Mouse (Mus musculus) retina, postnatal 1 day (tissue): ENCODE data around the gene Rpusd3.

Experiments used
- DNase-seq: peaks from one replicate; pipeline ENCODE4 v3.0.0-alpha.2; 2012

The Rpusd3 gene

DNA sequence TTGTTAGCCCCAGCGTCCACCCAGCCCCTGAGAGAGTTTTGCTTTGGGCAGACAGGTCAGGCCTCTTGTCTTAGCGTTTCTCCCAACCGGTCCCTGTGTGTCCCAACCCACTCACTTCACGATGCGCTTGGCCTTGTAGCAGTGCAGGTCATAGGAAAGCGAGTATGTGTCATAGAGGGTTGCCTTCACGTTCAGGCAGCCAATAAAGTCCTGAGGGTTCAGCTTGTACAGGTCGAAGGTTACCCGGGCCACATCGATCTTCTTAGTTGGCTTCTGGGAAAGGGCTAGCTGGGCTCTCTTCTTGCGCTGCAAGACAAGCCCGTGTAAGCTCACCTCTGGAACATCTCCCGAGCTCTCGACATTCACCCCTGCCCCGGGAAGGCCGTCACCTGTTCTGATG lies 8.9 kb upstream of the Rpusd3 start:
- DNase-seq: no peak

DNA sequence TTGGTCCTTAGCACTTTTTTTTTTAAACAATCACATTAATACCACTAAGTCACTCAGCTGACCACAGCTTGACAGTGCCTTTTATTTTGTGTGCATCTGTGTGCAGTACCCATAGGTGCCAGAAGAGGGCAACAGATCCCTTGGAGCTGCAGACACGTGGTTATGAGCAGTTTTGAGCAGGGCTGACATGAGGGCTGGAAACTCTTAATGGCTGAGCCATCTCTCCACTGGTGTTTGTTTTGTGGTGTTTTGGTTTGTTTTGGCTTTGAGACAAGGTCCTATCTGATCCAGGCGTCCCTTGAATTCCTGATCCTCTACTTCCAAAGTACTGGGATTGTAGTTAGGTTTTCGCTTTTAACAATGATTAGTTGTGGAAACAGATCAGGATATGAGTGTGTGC lies 8.3 kb upstream of the Rpusd3 start:
- peak; percentile 74 for DNase-seq

DNA sequence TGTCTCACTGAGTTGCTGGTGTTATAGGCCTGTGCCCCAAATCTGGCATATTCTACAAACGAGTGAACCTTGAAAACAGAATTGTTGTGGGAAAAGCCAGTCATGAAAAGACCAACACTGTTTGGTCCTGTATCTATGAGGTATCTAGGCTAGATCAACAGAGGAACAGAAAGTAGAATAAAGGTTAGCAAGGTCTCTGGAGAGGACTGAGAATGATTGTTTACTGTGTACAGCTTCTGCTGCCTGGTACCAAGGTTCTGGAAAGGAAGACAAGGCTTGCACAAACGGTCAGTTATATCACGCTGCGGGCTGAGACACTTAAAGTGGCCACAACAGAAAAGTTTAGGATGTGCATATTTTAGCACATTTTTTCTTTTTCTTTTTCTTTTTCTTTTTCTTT lies 7.6 kb upstream of the Rpusd3 start:
- DNase-seq: no peak

DNA sequence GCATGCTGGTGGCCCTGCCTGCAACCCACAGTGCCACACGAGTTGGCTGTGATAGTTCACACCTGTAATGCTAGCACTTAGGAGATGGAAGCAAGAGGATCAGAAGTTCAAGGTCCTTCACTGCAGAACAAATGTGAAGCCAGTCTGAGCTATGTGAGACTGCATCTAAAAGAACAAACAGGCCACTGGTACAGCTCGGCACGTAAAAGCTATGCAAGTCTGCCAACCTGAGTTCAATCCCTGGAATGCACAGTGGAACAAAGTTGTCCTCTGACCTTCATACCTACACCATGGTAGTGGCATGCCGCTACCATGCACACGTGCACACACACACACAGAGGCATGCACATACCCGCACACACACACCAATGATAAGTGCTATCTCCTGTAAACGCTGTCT lies 5.0 kb upstream of the Rpusd3 start:
- DNase-seq: no peak

DNA sequence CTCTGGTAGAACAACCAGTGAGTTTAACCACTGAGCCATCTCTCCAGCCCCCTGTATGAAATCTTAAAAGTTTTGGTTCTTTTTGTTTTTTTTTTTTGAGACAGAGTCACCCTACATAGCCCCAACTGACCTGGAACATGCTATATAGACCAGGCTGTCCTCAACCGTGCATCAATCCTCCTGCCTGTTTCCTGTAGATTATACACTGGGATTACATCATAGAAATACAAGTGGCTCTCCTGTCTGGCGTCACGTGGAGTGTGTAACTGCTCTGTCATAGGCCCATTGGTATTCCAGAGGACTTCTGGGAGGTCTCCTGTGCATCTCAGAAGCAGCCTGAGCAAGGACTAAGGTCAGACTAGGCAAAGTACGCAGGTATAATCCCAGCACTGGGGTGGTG lies 3.9 kb upstream of the Rpusd3 start:
- no peak for DNase-seq

DNA sequence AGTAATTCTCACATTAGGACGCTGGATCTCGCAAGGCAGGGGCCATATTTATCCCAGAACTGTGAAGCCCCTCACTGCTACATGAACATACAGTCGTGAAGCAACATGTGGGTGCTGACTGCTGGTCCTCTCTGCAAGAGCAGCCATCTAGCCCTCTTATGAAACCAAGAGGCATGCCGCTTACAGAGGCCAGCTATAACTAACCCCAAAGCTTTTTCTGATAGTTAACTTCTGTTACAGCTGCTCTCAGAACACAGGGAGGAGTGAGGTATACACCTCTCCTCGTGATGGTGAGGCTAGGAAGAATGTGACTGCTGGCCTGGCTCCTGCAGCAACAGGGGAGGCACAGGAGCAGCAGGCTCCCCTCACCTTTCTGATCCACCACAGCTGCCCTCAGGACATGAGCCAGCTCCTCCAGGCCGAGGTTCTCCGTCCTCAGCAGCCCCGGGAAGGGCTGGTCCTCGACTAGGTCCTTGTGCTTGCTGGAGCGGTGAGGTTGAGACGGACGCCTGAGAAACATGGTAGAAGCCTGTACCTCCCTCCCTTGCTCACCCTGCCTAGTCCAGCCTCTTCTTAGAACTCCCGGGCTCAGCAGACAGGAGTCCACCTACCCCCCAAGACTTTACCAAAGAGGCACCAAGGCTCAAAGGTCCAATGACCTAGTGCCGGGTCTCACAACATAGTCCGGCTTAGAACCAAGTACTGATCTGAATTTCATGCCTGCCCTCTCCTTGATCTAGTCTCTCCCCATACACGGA lies 520 bp downstream of the Rpusd3 start:
- no peak for DNase-seq

DNA sequence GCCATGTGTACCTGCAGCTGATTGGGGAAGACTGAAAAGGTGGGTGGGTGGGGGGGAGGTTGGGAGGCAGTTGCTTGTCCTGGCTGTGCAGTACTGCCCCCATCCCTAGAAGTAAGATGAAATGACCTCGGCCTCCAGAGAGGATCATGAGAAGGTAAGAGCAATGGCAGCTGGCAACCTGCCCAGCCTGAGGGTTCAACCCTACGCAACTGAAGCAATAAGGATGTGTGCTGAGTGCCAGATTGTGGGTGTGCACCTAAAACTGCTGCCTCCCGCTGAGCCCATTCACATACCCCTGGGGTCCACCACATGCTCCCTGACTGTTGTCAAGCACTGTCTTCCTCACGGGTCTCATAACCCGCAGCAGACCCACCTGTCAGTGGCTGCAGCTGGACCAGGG lies 2.7 kb downstream of the Rpusd3 start:
- DNase-seq: no peak

DNA sequence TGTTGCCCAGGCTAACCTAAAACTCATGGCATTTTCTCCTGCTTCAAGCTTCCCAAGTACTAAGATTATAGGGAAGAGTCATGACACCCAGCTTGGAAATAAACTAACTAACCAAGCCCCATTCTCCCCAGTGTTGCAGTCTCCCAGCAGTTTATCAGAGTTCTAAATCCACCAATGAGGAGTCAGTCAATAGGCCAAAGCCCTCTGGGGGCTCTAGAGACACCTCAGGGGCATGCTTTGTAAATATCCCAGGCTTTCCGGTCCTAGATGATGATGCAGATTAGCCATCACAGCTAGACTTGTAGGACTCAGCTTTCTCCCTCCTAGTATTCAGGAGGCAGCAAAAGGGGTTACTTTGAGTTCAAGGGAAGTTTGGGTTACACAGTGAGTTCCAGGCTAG lies 9.1 kb downstream of the Rpusd3 start:
- DNase-seq: no peak

DNA sequence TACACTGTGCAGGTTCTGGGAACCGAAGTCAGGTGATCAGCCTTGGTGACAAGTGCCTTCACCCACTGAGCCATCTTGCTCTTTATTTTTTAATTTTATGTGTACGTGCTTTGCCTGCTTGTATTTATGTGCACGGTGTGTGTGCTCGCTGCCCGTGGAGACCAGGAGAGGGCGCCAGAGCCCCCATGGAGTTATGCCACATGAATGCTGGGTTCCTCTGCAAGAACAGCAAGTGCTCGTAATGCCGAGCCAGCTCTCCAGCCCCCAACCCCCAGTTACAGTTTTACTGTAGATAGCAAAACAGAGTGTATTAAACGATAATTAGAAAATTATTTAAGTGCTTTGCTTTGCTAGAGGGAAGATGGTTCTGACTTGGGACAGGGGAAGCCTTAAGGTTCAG lies 12.5 kb downstream of the Rpusd3 start:
- DNase-seq: peak; percentile 22

DNA sequence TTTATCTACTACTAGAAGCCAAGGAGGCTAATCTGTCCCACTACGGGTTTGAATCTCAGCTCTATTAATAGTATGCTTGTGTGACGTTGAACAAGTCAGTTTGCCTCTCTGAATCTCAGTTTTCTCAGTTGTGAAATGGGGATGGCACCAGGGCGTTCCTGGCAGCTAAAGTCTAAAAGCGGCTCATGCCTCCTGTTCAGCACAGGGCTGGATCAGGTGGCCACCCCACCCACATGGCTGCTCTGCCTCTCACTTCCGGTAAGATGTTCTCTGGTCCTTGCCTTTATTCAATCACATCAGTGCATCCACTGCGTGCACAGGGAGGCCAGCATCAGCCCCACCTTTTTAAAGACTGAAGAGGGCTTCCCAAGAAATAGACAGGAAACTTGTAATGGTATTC lies 13.7 kb downstream of the Rpusd3 start:
- no peak for DNase-seq

DNA sequence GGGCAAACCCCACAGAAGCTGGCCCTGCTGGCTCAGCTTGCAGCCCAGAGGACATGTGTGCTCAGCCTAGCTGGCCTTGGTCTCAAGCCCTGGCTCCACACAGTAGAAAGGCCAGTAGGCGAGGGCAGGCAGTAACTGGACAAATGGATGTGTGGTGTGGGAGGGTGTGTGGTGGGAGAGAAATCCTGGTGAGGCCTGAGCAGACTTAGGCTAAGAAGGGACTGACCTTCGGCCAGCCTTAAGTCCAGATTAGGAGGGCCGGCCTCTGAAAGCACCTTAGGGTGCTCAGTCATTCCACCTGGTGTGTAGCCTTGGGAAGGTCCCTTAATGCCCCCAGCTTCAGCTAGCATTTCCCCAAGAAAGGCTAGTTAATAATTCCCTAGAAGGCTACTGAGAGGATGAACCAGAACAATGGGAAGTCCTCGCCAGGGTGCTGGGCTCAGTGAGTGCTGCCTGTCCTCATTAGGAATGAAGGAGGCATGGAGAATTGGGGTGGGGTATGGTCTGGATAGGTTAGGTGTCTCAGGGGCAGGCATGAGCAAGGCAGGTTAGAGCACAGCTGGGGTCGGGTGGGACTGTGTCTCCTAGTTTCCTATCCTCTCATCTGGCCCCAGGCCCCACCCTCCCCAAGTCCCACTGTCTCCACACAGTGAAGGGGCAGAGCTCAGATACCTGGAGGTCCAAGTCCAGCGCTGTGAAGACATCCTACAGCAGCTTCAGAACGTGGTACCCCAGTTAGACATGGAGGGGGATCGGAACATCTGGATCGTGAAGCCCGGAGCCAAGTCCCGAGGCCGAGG lies 14.3 kb downstream of the Rpusd3 start:
- peak; percentile 27 for DNase-seq

DNA sequence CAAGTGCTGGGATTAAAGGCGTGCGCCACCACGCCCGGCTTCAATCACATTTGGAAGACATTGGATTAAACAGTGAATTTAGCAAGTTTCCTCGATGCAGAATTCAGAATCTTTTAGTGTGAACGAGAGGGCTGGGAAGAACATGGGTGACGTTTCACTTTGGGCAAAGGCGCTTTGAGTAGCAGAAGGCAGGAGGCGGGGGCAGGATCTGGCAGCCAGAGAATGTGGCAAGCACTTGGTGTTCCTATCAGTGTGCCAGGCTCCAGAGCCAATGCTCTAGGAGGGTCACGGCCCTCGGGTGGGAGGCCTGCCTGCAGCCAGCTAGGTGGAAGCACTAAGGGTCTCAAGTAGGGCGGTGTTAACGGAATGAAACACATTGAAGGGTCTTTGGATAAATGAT lies 17.0 kb downstream of the Rpusd3 start:
- DNase-seq: no peak

DNA sequence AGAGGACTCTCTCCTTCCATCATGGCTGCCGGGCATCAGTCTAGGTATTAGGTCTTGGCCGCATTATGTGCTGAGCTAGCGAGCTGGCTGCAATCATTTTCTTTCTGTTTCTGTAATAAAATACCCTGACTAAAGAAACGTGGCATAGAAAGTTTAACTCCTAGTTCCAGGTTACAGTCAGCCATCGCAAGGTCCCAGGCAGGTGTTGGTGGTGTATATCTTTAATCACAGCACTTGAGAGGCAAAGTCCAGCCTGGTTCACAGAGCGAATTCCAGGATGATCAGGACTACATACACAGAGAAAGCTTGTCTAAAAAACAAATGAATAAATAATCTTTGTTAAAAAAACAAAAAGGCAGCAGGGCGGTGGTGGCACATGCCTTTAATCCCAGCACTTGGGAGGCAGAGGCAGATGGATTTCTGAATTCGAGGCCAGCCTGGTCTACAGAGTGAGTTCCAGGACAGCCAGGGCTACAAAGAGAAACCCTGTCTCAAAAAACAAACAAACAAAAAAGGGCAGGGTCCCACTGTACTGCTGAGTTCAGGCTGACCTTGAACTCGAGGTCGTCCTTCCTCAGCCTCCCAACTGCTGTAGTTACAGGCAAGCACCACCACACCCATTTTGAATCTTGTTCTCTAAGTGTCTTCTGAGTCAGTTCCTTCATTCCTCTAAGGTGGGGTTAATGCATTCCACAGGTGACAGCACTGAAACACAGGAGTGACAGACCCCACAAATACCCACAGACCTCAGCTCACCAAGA lies 22.7 kb downstream of the Rpusd3 start:
- no peak for DNase-seq

DNA sequence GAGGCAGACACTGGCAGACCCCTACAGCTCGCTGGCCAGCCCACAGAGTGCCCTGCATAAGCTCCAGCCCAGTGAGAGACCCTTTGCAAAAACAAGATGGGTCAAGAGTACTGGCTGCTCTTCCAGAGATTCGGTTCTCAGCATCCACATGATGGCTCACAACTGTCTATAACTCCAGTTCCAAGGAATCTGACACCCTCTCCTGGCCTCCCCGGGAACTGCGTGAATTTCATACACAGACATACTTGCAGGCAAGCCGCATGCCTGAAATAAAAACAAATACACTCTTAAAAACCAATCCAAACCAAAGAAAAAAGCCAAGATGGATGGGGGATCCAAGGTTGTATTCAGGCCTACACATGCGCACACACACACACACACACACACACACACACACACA lies 23.6 kb downstream of the Rpusd3 start:
- DNase-seq: no peak

DNA sequence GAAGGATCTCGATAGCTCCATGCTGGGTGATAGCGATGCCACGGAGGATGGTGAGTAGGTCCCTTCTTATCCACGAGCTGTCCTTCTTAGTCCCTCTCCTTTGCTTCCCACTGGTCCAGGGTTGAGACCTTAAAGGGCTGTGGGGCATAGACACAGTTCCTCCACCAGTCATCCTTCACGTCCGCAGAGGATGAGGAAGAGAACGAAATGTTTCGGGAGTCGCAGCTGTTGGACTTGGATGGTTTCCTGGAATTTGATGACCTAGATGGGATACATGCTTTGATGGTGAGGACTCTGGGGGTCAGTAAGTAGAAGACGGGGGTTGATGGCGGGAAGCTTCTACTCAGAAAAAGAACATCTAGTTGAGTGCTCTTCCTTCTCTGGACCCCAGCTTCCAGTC lies 24.3 kb downstream of the Rpusd3 start:
- no peak for DNase-seq

DNA sequence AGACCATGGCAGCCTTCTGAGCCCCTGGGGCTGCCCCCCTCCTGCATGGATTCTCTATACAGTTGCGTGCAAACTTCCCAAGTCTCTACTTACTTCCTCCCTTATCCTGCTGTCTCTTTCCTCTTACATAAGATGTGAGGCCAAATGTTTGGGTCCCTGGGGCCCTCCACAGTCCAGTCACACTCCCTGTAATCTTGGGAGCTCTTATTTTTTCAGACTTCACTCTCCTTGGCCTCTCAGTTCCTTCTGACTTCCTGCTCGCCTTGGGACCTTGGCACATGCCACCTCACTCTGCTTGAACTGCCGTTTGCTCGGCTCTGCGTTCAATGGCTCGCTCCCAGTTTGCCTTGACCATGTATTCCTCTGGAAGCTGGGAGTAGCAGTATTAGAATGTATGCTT lies 25.2 kb downstream of the Rpusd3 start:
- DNase-seq: no peak

DNA sequence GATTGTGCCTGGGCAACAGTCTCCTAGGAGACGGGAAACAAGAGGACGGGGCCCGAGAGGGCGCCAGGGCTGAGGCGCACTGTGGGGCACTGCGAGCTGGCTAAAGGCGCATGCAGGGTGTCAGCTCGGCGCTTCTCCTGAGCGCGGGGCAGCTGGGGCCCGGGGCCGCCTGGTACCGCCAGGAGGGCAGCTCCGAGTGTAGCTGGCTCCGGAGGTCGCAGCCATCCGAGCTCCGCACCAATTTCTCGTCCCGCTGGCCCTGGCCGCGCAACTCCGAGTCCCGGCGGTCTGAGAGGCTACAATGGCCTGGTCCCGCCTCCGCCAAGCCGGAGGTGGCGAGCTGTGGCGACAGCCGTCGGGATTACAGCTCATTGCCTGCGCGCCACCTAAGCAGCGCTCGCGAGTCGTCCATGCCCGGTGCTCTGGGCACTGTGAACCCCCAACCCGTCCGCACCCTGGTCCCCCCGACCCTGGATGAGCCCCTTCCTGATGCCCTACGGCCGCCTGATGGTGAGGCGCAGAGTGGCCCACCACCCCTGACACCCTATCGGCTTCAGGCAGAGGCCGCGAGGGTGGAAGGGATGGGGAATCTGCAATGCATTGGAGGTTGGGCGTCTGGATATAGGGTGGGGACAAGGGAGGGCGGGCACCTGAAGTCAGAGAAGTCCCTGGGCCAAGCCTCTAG lies 26.6 kb downstream of the Rpusd3 start:
- DNase-seq: peak; percentile 83

DNA sequence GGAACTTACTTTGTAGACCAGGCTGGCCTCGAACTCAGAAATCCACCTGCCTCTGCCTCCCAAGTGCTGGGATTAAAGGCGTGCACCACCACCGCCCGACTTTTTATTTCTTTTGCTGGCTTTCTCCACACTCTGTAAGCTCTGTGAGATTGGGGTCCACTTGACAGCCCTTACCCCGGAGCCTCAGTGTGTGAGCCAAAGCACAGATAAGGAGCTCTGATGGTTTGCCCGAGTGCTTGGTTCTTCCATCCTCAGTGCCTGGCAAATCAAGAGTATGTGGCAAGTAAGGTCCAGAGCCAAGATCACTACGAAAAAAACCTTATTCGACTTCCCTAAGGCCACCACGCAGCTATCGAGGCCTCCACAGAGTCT lies 27.1 kb downstream of the Rpusd3 start:
- no peak for DNase-seq

DNA sequence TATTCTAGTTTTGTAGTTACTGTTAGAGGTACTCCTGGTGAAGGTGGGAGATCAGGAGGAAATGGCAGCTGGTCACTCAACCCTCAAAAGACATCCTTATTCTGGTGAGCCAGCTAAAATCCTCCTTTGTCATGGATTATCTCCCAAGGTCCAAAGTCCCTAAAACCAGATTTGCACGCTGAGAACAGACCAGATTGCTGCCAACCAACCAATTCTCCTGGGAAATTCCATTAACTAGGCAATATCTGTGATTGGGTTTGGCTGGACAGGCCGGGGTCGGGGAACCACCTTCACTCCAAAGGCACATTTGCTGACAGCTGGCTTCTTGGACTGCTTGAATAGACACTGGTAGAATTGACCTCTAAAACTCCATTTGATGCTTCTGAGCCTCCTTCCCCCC lies 28.4 kb downstream of the Rpusd3 start:
- DNase-seq: no peak

DNA sequence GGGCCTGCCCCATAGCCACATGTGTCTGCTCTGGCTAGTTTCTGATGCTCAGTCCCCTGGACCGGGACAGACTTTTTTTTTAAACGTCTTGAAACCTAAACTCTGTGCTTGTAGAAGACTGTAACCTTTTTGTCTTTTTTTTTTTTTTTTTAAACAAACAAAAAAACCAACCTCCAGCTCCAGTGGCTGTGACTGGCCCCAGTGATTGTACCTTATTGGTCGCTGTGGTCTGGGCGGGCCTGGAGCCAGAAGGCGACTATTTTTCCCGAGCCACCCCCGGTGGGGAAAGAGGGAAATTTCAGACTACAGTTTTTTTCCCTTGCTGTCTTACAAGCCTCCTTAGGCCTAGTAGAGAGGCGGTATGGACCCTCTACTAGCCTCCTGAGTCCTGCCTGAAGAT lies 30.2 kb downstream of the Rpusd3 start, which contains the start of gene Ttll3:
Gene Ttll3 (plus strand): TSS at position 301 of the 400 bp plus-strand sequence.
- DNase-seq: no peak

DNA sequence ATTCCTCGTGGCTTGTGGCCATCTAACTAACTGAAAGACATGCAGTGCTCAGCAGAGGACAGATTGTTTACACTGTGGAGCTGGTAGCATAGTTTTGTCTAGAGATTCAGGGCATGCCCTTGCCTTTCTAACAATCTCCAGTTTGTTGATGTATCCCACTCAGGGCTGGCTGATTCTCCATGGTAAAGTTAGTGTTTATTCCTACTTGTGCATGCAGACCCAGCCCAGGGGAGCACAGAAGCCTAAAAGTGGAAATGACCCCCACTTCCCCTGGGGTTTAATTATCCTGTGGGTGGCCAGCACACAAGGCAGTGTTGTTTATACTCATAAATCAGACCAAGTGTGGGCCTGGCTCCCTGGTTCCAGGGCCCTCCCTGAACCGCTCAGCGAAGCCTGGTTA lies 33.1 kb downstream of the Rpusd3 start:
- DNase-seq: no peak

DNA sequence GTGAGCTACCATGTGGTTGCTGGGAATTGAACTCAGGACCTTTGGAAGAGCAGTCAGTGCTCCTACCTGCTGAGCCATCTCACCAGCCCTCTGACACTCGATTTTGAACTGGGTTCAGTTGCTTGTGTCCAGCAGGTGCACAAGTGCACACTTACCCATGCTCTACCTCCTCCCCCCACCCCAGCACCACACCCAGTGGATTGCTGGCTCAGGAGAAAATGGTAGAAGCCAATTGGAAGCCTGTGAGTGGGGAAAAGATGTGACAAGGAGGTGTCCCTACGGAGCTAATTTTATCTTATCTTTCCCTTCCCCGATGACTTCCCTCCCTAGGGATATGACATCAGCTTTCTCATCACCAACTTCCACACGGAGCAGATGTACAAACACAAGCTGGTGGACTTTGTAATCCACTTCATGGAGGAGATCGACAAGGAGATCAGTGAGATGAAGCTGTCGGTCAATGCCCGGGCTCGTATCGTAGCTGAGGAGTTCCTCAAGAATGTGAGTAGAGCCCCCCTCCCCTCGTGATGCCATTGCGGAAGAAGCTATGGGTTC lies 33.9 kb downstream of the Rpusd3 start:
- no peak for DNase-seq

DNA sequence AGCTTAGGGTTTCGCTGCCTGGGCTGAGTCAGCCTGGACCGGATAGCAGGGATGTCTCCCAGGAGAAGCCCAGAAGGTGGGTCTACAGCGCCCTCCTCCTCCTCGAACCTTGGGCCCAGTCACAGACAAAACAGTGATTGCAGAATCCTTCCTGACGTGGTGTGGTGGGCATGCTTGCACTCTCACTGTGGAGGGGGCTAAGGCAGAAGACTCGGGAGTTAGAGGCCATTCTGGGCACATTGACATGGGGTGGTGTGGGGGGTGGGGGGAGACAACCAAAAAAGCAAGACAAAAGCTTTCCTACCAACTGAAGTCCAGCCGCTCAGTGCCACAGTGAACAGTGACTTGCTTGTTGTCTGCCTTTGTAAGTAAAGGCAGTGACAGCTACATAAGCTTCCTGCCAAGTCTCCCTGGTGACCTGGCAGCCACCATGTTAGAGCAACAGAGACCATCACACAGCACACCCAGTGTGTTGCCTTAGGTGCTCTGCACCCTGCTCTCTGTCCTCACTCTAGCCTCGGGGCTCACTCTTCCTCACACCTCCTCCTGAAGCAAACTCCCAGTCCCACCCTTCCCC lies 34.7 kb downstream of the Rpusd3 start:
- DNase-seq: no peak
